Mouse (Mus musculus) C2C12 (cell line): ENCODE measurements around the gene Cops6.

ENCODE experiments used
- CTCF ChIP-seq: IDR thresholded peaks from one replicate; pipeline ENCODE4 v1.5.1; 2011; ENCODE audit not compliant: control insufficient read depth, insufficient read depth, insufficient read length
- MYOD1 ChIP-seq: IDR thresholded peaks from one replicate; pipeline ENCODE4 v1.6.1; 2011; ENCODE audit warnings: low read depth; ENCODE audit not compliant: control insufficient read depth, insufficient read length

DNA sequence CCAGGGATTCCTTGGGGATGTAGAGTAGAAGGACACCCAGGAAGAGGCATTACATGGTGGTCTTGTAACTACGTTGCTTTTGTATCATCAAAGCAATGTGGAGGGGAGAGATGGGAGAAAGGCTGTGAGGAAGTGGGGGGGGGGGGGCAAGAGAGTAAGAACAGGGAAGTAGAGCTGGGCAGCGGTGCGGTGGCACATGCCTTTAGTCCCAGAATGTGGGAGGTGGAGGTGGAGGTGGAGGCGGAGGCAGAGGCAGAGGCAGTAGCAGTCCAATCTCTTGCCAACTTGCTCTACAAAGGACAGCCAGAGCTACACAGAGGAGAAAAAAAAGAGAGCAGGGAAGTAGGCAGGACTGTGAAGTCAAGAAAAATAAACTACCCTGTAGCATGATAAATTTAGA is 22.3 kb upstream of the Cops6 start:
- TF ChIP-seq MYOD1 (no peak), CTCF (no peak)
